Mouse (Mus musculus): ENCODE measurements at regions not wholly inside any gene's neighbourhood (a gene's known extent, or its start where the extent isn't known, plus 50 kb on each side); places are given as distances from the start of the nearest gene placed in this dataset.

DNA sequence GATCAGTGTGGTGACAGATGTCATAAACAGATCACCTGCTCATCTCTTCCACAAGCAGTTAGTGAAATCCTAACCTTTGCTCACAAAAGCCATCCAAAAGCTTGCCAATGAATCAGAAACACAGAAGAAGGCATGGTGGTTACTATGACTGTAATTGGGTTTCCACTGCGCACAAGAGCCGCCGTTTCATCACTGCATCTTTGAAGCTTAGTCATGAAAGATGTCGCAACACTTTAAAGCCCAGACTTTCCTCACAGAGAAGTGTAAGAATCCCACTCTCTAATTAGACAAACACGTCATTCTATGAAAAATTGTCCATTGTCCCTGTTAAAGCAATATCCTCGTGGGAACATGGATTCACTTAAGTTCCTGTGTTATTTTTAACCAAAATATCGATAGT lies 76.9 kb upstream of the Tmco5 start:
- intact Hi-C loops (cut with DNase I): no loop called here
- DNase-seq (ENCODE audit: low spot score in 2 of 2): no peak

DNA sequence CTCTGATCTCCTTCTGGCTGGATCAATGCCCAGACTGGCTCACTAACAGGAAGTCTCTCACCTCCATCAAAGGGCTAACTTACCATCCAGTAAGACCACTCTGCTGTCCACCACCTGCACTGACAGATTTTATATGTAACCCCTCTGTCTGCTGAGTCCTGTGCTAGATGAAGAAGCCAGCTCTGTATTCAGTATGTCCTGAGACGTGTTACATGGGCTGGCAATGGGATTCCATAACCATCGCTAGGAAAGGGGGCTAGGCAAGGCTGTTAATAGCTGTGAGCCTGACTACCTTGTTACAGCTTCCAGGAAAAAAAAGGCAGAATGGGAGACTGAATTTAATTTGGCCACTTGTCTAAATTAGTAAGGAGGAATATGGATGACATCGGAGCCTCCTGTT lies 71.3 kb upstream of the Tmco5 start:
- intact Hi-C loops (cut with DNase I): no loop called here
- DNase-seq (ENCODE audit: low spot score in 2 of 2): no peak

DNA sequence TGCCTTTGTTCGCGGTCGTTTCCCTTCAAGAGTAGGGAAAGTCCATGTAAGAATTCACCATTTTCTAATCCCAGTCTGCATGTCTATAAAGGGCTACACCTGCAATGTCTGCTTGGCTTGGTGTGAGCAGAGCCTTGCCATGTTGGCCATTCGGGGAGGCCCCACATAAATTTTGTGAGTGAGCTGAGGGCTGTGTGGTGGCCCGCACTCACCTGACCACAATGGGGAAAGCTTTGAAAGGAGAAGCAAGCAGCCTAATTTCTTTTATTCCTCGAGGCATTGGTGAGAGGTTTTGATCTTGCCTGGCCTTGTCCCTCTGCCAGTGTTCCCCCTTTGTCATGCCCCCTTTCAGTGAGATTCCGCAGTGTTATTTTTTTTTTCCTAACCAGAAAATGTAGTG lies 70.9 kb upstream of the Tmco5 start:
- intact Hi-C loops (cut with DNase I): no loop called here
- DNase-seq (ENCODE audit: low spot score in 2 of 2): no peak

DNA sequence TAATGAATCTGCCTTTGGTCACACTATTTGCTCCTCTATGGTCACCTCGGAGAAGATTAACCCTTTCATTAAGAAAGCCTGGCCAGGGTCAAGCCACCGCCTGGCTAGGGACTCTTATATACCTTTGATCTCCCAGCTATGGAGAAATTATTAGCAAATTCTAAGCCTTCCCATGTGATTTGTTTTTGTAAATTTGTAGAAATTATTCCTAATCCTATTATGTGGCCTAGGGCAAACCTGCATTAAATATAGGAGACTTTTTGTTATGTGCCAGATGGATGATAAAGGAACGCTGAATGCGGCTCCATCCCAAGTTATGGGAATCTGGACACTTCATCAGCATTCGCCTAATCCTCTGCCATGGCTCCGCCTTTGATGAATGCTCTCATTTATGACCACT lies 70.4 kb upstream of the Tmco5 start:
- intact Hi-C loops (cut with DNase I): no loop called here
- DNase-seq (ENCODE audit: low spot score in 2 of 2): no peak

DNA sequence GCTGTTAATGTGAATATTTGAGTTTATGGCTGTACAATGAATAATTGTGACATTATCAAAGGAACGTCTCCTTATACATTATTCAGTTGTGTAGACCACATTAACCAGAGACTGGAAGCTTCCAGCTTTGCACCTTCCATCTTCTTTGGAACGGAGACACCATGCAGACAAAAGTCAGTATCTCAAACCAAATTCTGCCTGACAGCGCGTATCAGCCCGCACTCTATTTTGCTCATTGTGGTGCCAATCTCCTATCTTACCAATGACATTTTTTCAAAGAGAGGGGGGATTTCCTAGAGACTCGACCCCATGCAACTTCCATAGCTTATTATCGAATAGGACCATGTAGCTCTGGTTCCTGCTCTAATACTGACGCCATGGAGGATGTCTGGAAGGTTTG lies 69.9 kb upstream of the Tmco5 start:
- no peak for DNase-seq (ENCODE audit: low spot score in 2 of 2)
- intact Hi-C loops (cut with DNase I): no loop called here

DNA sequence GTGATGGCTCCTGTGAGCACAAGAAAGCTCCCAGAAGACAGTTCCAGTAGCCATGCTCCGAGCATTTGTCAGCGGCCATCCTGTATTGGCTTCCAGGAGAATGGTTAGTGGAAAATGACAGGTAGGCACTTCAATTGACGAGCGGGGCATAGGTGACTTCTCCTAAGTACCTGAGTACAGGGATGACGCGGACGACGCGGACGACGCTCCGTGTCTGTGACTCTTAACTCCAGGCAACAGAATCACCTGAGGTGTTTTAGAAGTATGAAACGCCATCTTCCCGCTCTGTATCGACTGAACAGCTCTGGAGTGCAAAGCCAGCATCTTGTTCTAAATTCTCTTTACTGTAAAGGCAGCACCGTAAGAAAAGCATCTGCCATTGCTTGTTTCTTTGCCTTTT lies 68.4 kb upstream of the Tmco5 start:
- intact Hi-C loops (cut with DNase I): loop anchor here (10.0 kb wide), 1 partner anchor 735 kb away; no protein-coding TSS in a partner anchor
- no peak for DNase-seq (ENCODE audit: low spot score in 2 of 2)

DNA sequence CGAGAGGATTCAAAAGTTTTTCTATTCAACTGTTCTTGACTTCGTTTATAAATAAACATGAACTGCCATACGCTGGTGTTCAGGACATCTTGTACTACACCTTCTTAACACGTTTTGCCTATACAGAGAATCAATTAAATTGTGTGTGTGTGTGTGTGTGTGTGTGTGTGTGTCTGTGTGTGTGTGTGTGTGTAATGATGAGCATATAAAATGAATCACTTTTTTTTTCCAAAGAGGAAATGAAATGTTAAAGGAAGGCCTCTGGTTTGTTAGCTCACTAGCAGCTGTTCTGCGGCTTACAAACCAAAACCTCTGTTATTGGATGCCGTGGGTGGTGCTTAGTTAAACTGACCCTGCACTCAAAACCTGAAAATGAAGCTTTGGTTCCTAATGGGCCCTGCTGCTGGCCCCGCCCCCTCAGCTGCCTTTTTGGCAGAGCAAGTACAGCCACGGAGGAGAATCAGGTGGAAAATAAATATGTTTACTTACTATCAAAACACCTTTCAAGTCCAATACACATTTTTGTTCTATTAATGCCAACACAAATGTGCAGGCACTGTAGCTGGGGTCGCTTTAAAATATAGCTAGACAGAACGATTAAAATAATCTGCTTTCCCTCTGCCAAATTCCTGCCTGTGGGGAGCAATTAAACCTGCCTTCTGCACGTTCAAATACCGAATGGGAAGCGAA lies 65.5 kb upstream of the Tmco5 start:
- DNase-seq (ENCODE audit: low spot score in 2 of 2): no peak
- intact Hi-C loops (cut with DNase I): loop anchor here (10.0 kb wide), 1 partner anchor 738 kb away; no protein-coding TSS in a partner anchor

DNA sequence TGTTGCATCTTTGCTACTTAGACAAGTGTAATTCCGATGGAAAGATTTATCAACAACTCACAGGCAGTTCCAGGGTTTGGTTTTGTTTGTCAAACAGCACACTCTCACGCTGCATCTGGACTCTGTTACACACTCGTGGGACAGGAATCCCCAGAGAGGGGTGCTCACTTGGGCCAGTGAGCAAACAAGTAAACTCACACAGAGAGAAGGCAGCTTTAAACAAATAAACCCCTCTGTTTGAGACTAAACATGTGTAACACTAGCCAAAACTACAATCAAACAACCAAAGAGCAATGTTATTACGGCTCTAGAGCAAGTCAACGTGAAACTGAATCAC lies 65.0 kb upstream of the Tmco5 start:
- DNase-seq (ENCODE audit: low spot score in 2 of 2): no peak
- intact Hi-C loops (cut with DNase I): loop anchor here (10.0 kb wide), 1 partner anchor 739 kb away; no protein-coding TSS in a partner anchor

DNA sequence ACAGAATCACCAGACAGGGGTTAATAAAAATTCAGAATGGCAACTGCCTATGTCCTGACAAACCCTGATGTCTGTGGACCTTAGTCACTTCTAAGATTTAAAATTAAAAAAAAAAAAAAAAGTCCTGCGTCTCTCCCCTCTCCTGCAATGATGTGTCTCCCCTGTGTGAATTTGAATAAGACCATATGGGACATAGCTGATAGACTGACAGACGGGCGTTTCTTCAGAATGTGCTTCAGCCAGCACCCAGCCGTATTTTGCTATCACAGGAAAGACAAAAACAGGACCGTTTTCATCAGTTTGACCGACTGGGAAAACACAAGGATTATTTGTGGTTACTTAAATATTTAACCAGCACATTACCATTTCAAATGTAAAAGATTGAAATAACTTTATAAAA lies 61.4 kb upstream of the Tmco5 start:
- no peak for DNase-seq (ENCODE audit: low spot score in 2 of 2)
- intact Hi-C loops (cut with DNase I): loop anchor here (5.0 to 10.0 kb wide), 2 partner anchors 742 to 960 kb away; no protein-coding TSS in a partner anchor

DNA sequence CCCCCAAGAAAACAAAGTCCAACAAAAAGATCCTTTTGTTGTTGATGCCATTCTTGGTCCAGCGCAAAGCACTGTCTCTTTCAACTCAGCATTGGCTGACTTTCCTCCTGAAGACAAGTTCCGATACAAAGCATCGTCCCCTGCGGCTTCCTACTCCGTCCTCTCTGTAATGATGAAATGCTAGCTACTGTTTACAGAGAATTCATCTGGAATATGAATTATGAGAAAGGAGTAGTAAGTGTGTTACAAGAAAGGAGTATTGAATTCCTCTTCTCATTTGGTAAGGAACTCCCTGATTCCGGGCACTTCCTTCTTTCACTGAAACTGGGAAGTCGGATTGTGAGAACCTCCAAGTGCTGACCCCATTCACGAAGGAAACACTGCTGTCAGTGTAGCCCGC lies 60.9 kb upstream of the Tmco5 start:
- DNase-seq (ENCODE audit: low spot score in 2 of 2): no peak
- intact Hi-C loops (cut with DNase I): loop anchor here (5.0 to 10.0 kb wide), 2 partner anchors 743 to 960 kb away; no protein-coding TSS in a partner anchor

DNA sequence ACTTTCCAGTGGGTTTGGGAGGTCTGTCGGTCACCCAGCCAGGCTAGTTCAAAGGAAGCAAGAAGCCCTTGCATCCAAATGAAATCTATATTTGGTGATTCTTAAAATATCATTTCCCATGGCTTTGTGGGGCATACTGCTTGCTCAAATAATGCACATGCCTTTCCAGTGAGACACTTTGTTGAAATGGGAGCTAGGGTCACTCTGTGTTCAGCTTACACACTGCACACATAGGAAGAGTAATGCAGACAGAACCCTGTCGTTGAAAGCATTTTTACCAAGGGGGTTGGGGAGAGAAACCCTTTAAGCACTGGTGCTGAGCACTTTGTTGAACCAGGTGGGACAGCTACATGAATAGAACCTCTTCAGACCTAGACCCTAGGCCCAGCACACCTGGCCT lies 59.9 kb upstream of the Tmco5 start:
- DNase-seq (ENCODE audit: low spot score in 2 of 2): no peak
- intact Hi-C loops (cut with DNase I): loop anchor here (5.0 to 10.0 kb wide), 2 partner anchors 744 to 961 kb away; no protein-coding TSS in a partner anchor

DNA sequence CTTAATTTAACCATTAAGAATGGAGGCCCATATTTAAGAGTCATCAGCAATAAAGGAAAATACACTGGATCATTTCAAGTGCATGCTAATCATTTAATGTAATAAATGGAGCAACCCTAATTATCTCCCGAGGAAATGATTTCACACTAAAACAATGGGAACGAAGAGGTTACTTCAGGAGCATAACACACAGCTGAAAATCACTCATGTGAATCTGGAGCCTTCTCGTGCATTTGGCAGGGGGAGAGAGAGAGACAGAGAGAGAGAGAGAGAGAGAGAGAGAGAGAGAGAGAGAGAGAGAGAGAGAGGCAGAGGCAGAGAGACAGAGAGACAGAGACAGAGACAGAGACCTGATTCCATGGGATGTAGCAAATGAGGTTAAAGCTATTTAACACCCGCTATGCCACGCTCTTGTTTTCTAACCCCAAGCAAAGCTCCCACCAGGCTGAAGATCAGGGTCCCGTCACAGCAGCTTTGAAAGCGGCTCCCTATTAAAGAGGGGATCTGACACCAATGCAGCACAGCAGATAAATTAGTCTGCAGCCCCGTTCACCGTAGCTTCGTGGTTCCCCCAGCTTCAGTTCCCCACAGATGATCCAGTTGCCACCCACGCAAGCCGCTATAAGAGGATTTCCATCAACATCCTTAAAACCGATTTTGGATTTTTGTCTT lies 59.3 kb upstream of the Tmco5 start:
- intact Hi-C loops (cut with DNase I): loop anchor here (5.0 to 10.0 kb wide), 2 partner anchors 744 to 962 kb away; no protein-coding TSS in a partner anchor
- no peak for DNase-seq (ENCODE audit: low spot score in 2 of 2)

DNA sequence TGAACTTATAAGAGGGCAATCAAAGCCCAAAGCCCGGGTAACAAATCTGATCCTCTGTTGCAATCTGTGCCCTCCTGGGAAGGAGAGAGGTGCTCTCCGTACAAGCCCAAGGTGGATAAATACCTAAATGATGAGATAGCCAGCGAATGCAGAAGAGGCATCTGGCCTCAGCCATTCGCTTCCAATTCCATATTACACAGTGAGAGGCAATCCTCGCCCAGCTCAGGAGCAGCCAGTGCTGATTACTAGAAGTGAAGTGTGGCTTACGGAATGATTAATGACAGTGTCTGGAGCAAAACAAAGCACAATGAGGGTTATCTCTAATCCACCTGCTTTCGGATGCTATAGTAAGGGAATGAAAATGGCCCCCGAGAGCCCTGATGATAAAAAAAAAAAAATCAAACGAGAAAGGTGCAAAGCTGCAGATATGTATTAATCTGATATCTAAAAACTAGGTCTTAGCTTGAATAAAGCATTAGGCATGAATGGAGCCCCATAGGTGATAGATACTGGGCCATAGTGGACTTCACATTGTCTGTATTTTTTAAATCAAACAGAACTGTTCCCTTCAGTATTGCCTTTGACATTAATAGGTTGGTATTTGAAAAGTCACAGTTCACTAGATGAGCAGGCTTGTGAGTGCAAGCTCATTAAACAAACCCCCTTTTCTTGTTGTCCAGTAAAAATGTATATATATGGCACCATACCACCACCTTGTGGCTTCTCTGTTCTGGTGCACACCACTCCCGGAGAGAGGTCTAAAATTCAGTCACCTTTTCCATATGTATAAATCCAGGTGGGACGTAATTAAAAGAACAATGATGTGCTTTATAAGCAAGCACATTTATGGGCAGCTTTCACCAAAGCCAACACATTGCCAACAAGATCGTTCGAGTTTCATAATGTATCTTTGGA lies 57.4 kb upstream of the Tmco5 start:
- peak; percentile 60 to 64 for DNase-seq (ENCODE audit: low spot score in 2 of 2)
- intact Hi-C loops (cut with DNase I): loop anchor here (10.0 kb wide), 1 partner anchor 716 kb away; no protein-coding TSS in a partner anchor
